Mouse (Mus musculus) lung, embryonic 14.5 days (tissue): ENCODE data around the gene Inf2. TPM values are rescaled to one million over a fixed set of nuclear protein-coding genes. Genes with fewer than 3 reads are reported as not detected.

Experiments used
- ATAC-seq: fragments of 200-750 bp; cut with Nextera tagmentation; 2 replicates; pipeline ENCODE4 v1.8.0; 2017; ENCODE audit warnings: mild to moderate bottlenecking, moderate TSS enrichment, moderate library complexity; ENCODE audit not compliant: insufficient read depth
- DNase-seq: peaks from one replicate; pipeline ENCODE4 v3.0.0-alpha.2; 2015
- H3K27ac ChIP-seq: fragments of 300-500 bp; sonication (generic); 2 replicates; pipeline ENCODE4 v1.5.1; 2014; ENCODE audit warnings: low read depth, mild to moderate bottlenecking, moderate library complexity
- H3K27me3 ChIP-seq: fragments of 300-500 bp; sonication (generic); 2 replicates; pipeline ENCODE4 v1.6.1; 2014; ENCODE audit warnings: low read length, control low read depth; ENCODE audit not compliant: insufficient read depth
- H3K36me3 ChIP-seq: fragments of 300-500 bp; sonication (generic); 2 replicates; pipeline ENCODE4 v1.6.1; 2014; ENCODE audit warnings: control low read depth; ENCODE audit not compliant: insufficient read depth
- H3K4me1 ChIP-seq: fragments of 300-500 bp; sonication (generic); 2 replicates; pipeline ENCODE4 v1.6.1; 2014; ENCODE audit warnings: antibody characterized with exemption, control low read depth; ENCODE audit not compliant: insufficient read depth
- H3K4me2 ChIP-seq: fragments of 300-500 bp; sonication (generic); 2 replicates; pipeline ENCODE4 v1.6.1; 2014; ENCODE audit warnings: mild to moderate bottlenecking
- H3K4me3 ChIP-seq: fragments of 300-500 bp; sonication (generic); 2 replicates; pipeline ENCODE4 v1.5.1; 2014; ENCODE audit warnings: low read depth, low read length
- H3K9ac ChIP-seq: fragments of 300-500 bp; sonication (generic); 2 replicates; pipeline ENCODE4 v1.6.1; 2014
- H3K9me3 ChIP-seq: fragments of 300-500 bp; sonication (generic); 2 replicates; pipeline ENCODE4 v1.6.1; 2016; ENCODE audit warnings: low read depth, low read length, control low read depth
- CTCF ChIP-seq: IDR thresholded peaks from 2 replicates; pipeline ENCODE4 v1.5.1; 2016; ENCODE audit warnings: antibody characterized with exemption, low read depth
- WGBS: fragments of 180-500 bp; shearing (Covaris S2); extraction: QIAGEN DNeasy Blood & Tissue Kit; methylation state at CpG from one replicate; pipeline ENCODE4 v1.1.7; 2014; 5-methylcytosine and 5-hydroxymethylcytosine counted together
- polyA plus RNA-seq: library from polyadenylated mRNA; unstranded; fragments of >200 nt; fragmentation: Nextera tagmentation; extraction: Ambion mirVana; gene quantifications from 2 replicates; pipeline ENCODE4 v1.2.1, GENCODE M21; 2014

Gene Inf2
- polyA plus RNA-seq, 1 experiment from 2014 or later: 5.2 TPM

- WGBS: 22% methylated on average over 13 of the region's 13 CpGs
- Histone ChIP-seq H3K27ac (peak overlapping the region; percentile 12; the same call in 1 of the 2 replicates), H3K4me3 (peak overlapping the region; percentile 44), H3K4me2 (peak overlapping the region; percentile 97), H3K36me3 (no peaks in the 10 kb centered on the region), H3K27me3 (peaks cover 9% of the 10 kb centered on the region), H3K9ac (peak overlapping the region; percentile 61; the same call in 1 of the 2 replicates), H3K9me3 (no peaks in the 10 kb centered on the region), H3K4me1 (no peaks in the 10 kb centered on the region; the same call in 1 of the 2 replicates)
- TF ChIP-seq CTCF: no peak
- ATAC-seq (no peak), DNase-seq (no peak)
Measured at GRCm38 (mm10) chr12:112618981-112619685, 30.5 kb downstream of the Inf2 start.

- DNase-seq: peak; percentile 64
- peak within 1 kb of the TSS; percentile 12; the same call in 1 of the 2 replicates for H3K27ac ChIP-seq
- H3K27me3 ChIP-seq: peaks cover 9% of the 10 kb centered on the region
- no peak for TF ChIP-seq CTCF
- H3K9ac ChIP-seq: peak within 1 kb of the TSS; percentile 61
- peak within 1 kb of the TSS; percentile 44 for H3K4me3 ChIP-seq
- H3K9me3 ChIP-seq: no peaks in the 10 kb centered on the region
- peak within 1 kb of the TSS; percentile 97 for H3K4me2 ChIP-seq
- H3K36me3 ChIP-seq: no peaks in the 10 kb centered on the region
- H3K4me1 ChIP-seq: no peaks in the 10 kb centered on the region; the same call in 1 of the 2 replicates
- ATAC-seq: peak; percentile 56
- 1% methylated on average over 55 of the region's 56 CpGs for WGBS
Measured at GRCm38 (mm10) chr12:112619686-112620353, 31.2 kb downstream of the Inf2 start, which contains the start of gene Adssl1. Adssl1 (plus strand) TSS chr12:112620045.

GRCm38 (mm10) chr12:112620354-112621061, 31.9 kb downstream of the Inf2 start:
- WGBS: 16% methylated on average over 13 of the region's 16 CpGs
- H3K9ac ChIP-seq: peak overlapping the region; percentile 61

GRCm38 (mm10) chr12:112621900-112622299, 33.3 kb downstream of the Inf2 start:
- DNase-seq (no peak), ATAC-seq (no peak)
- H3K4me3 ChIP-seq: no peak overlapping the region
- peaks cover 9% of the 10 kb centered on the region for H3K27me3 ChIP-seq
- no peaks in the 10 kb centered on the region for H3K9me3 ChIP-seq
- no peak overlapping the region for H3K4me2 ChIP-seq
- 82% methylated on average over 3 of the region's 3 CpGs for WGBS
- no peaks in the 10 kb centered on the region; the same call in 1 of the 2 replicates for H3K4me1 ChIP-seq
- H3K27ac ChIP-seq: no peak overlapping the region
- no peak for TF ChIP-seq CTCF
- no peak overlapping the region for H3K9ac ChIP-seq
- H3K36me3 ChIP-seq: no peaks in the 10 kb centered on the region

More at GRCm38 (mm10) chr12:112620354-112621061, 31.9 kb downstream of the Inf2 start:
- Histone ChIP-seq H3K4me1 (no peaks in the 10 kb centered on the region; the same call in 1 of the 2 replicates), H3K9me3 (no peaks in the 10 kb centered on the region), H3K27ac (0 out of 2 replicates have a peak overlapping the region, but pooled peaks have one; percentile 7), H3K27me3 (peaks cover 9% of the 10 kb centered on the region), H3K4me2 (peak overlapping the region; percentile 97), H3K4me3 (peak overlapping the region; percentile 44), H3K36me3 (no peaks in the 10 kb centered on the region)
- no peak for TF ChIP-seq CTCF
- DNase-seq: no peak
- peak; percentile 6; the same call in 1 of the 2 replicates for ATAC-seq

- whole genome bisulfite sequencing: 15% methylated on average over 2 of the region's 2 CpGs
- Histone ChIP-seq H3K9me3 (no peaks in the 10 kb centered on the region), H3K4me2 (no peak overlapping the region), H3K4me3 (no peak overlapping the region), H3K4me1 (peaks cover 6% of the 10 kb centered on the region; the same call in 1 of the 2 replicates), H3K36me3 (no peaks in the 10 kb centered on the region), H3K9ac (no peak overlapping the region), H3K27me3 (peaks cover 9% of the 10 kb centered on the region), H3K27ac (no peak overlapping the region)
- ATAC-seq (no peak), DNase-seq (peak; percentile 78)
- peak; percentile 91 for TF ChIP-seq CTCF
Measured at GRCm38 (mm10) chr12:112623742-112624141, 35.2 kb downstream of the Inf2 start.

- 54% methylated on average over 4 of the region's 4 CpGs for WGBS
- H3K36me3 ChIP-seq: no peaks in the 10 kb centered on the region
- no peak for DNase-seq
- H3K4me2 ChIP-seq: no peak overlapping the region
- H3K4me1 ChIP-seq: peaks cover 14% of the 10 kb centered on the region; the same call in 1 of the 2 replicates
- H3K27ac ChIP-seq: no peak overlapping the region
- H3K9ac ChIP-seq: no peak overlapping the region
- no peak overlapping the region for H3K4me3 ChIP-seq
- H3K9me3 ChIP-seq: no peaks in the 10 kb centered on the region
- ATAC-seq: no peak
- no peak for TF ChIP-seq CTCF
- peaks cover 8% of the 10 kb centered on the region for H3K27me3 ChIP-seq
Measured at GRCm38 (mm10) chr12:112625700-112626099, 37.1 kb downstream of the Inf2 start.

GRCm38 (mm10) chr12:112626455-112626854, 37.9 kb downstream of the Inf2 start:
- ATAC-seq: no peak
- Histone ChIP-seq H3K4me1 (peaks cover 14% of the 10 kb centered on the region; the same call in 1 of the 2 replicates), H3K27ac (no peak overlapping the region), H3K9me3 (no peaks in the 10 kb centered on the region), H3K4me2 (no peak overlapping the region), H3K36me3 (no peaks in the 10 kb centered on the region), H3K4me3 (no peak overlapping the region), H3K27me3 (peaks cover 2% of the 10 kb centered on the region), H3K9ac (no peak overlapping the region)
- 61% methylated on average over 6 of the region's 6 CpGs for WGBS
- DNase-seq: no peak
- TF ChIP-seq CTCF: no peak
